Mouse (Mus musculus) olfactory bulb, adult 2 months (tissue): ENCODE data around the gene Mgmt.

Experiments used
- CTCF ChIP-seq: fragments of 200-500 bp; IDR thresholded peaks from 2 replicates; pipeline ENCODE4 v1.5.1; 2012; ENCODE audit warnings: low read depth, mild to moderate bottlenecking, low read length, moderate library complexity; ENCODE audit not compliant: insufficient read depth
- POLR2A ChIP-seq: fragments of 200-500 bp; IDR thresholded peaks from 2 replicates; pipeline ENCODE4 v1.6.1; 2012; ENCODE audit warnings: mild to moderate bottlenecking, low read depth, low read length, moderate library complexity; ENCODE audit not compliant: insufficient read depth

GRCm38 (mm10) chr7:137066997-137067396, 172.6 kb downstream of the Mgmt start:
- TF ChIP-seq POLR2A (no peak), CTCF (no peak)
